Mouse (Mus musculus) stomach, embryonic 14.5 days (tissue): ENCODE measurements around the gene Ccl28. TPM values are rescaled to one million over a fixed set of nuclear protein-coding genes. Genes with fewer than 3 reads are reported as not detected.

ENCODE experiments used
- ATAC-seq: fragments of 200-750 bp; cut with Nextera tagmentation; 2 replicates; pipeline ENCODE4 v1.8.0; 2017; ENCODE audit warnings: low read depth, moderate TSS enrichment; ENCODE audit not compliant: insufficient number of reproducible peaks, insufficient read depth, low FRiP score
- H3K27ac ChIP-seq: fragments of 300-500 bp; sonication (generic); 2 replicates; pipeline ENCODE4 v1.5.1; 2014; ENCODE audit warnings: mild to moderate bottlenecking, low read length, moderate library complexity, mixed read lengths
- H3K27me3 ChIP-seq: fragments of 300-500 bp; sonication (generic); 2 replicates; pipeline ENCODE4 v1.6.1; 2014; ENCODE audit warnings: low read length, control low read depth, mixed read lengths; ENCODE audit not compliant: control insufficient read depth, insufficient read depth
- H3K36me3 ChIP-seq: fragments of 300-500 bp; sonication (generic); 2 replicates; pipeline ENCODE4 v1.6.1; 2014; ENCODE audit warnings: mild to moderate bottlenecking, control low read depth, low read length, moderate library complexity, mixed read lengths; ENCODE audit not compliant: control insufficient read depth, insufficient read depth
- H3K4me1 ChIP-seq: fragments of 300-500 bp; sonication (generic); 2 replicates; pipeline ENCODE4 v1.6.1; 2014; ENCODE audit warnings: low read length, control low read depth, mixed read lengths; ENCODE audit not compliant: control insufficient read depth, insufficient read depth
- H3K4me2 ChIP-seq: fragments of 300-500 bp; sonication (generic); replicated peaks from 2 replicates; pipeline ENCODE4 v1.6.1; 2014; ENCODE audit warnings: low read depth, low read length, control low read depth
- H3K4me3 ChIP-seq: fragments of 300-500 bp; sonication (generic); 2 replicates; pipeline ENCODE4 v1.5.1; 2014; ENCODE audit warnings: low read depth, low read length, control low read depth
- H3K9ac ChIP-seq: fragments of 300-500 bp; sonication (generic); replicated peaks from 2 replicates; pipeline ENCODE4 v1.6.1; 2014; ENCODE audit warnings: low read depth, mild to moderate bottlenecking, control low read depth, low read length, moderate library complexity, mixed read lengths
- H3K9me3 ChIP-seq: fragments of 300-500 bp; sonication (generic); 2 replicates; pipeline ENCODE4 v1.6.1; 2016; ENCODE audit warnings: low read depth, low read length, control low read depth; ENCODE audit not compliant: control insufficient read depth
- WGBS: fragments of 180-500 bp; shearing (Covaris S2); extraction: QIAGEN DNeasy Blood & Tissue Kit; methylation state at CpG from one replicate; pipeline ENCODE4 v1.1.7; 2014; 5-methylcytosine and 5-hydroxymethylcytosine counted together
- polyA plus RNA-seq: library from polyadenylated mRNA; unstranded; fragments of >200 nt; fragmentation: Nextera tagmentation; extraction: Ambion mirVana; gene quantifications from 2 replicates; pipeline ENCODE4 v1.2.1, GENCODE M21; 2014

The Ccl28 gene
- polyA plus RNA-seq, 1 experiment from 2014 or later = 0.09 TPM

DNA sequence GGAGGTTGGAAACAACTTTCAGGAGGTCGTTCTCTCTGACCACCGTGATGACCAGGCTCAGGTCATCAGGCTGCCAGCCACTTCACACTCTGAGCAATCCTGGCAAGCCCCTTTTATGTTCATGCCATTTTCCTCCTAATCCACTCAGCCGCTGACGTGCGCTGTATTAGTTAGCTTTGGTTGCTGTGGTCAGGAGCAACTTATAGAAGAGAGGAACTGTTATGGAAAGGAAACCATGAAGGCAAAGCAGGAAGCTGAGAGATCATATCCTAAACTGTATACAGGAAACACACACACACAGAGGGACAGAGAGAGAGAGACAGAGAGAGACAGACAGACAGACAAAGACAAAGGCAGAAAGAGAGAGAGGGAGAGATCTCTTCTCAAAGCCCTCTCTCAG lies 15.7 kb downstream of the Ccl28 start:
- Histone ChIP-seq H3K4me3 (no peak overlapping the region), H3K27me3 (no peaks in the 10 kb centered on the region), H3K36me3 (no peaks in the 10 kb centered on the region), H3K4me1 (no peaks in the 10 kb centered on the region), H3K4me2 (no peak overlapping the region), H3K9ac (no peak overlapping the region), H3K9me3 (no peaks in the 10 kb centered on the region), H3K27ac (no peak overlapping the region)
- ATAC-seq = no peak
- WGBS = 82% methylated on average over 5 of the region's 5 CpGs

DNA sequence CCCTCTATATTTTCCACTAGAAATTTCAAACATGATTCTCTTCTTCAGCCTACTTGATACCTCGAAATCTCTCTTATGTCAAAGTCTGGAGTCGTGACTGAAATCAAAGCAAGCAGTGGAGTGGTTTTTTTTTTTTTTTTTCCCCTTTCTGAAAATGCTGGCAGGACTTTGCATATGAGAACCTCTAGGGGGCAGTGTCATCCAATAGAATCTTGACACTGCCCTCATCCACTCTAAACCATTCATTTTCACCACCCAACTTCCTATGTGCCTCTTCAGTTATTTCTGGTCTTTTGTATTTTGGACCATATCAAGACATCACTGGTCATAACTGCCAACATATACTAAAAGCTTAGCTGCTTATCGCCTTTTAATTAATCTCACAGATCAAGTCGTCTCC lies 16.9 kb downstream of the Ccl28 start:
- H3K36me3 ChIP-seq = no peaks in the 10 kb centered on the region
- no peaks in the 10 kb centered on the region for H3K27me3 ChIP-seq
- no peaks in the 10 kb centered on the region for H3K4me1 ChIP-seq
- WGBS = 38% methylated on average over 4 of the region's 4 CpGs
- H3K4me2 ChIP-seq = no peak overlapping the region
- H3K9me3 ChIP-seq = no peaks in the 10 kb centered on the region
- no peak overlapping the region for H3K27ac ChIP-seq
- H3K4me3 ChIP-seq = no peak overlapping the region
- no peak for ATAC-seq
- H3K9ac ChIP-seq = no peak overlapping the region

DNA sequence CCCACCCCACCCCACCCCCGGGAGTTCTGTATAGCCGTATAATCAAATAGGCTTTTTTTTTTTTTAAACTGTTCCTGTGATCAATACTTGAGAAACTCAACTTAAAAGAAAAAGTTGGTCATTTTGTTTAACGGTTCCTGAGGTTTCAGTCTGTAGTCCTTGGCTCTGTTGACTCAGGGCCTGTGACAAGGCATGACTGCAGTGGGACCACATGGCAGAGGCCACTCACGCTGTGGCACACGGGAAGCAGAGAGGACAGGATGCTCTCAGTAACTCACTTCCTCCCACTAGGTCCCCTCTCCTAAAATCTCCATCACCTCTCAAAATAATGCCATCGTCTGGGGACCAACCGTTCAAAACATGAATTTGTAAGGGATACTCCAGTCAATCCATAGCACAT lies 17.5 kb downstream of the Ccl28 start:
- no peaks in the 10 kb centered on the region for H3K4me1 ChIP-seq
- H3K9ac ChIP-seq = no peak overlapping the region
- no peaks in the 10 kb centered on the region for H3K27me3 ChIP-seq
- H3K9me3 ChIP-seq = no peaks in the 10 kb centered on the region
- no peak overlapping the region for H3K4me2 ChIP-seq
- no peak overlapping the region for H3K4me3 ChIP-seq
- H3K27ac ChIP-seq = no peak overlapping the region
- 77% methylated on average over 7 of the region's 7 CpGs for WGBS
- H3K36me3 ChIP-seq = no peaks in the 10 kb centered on the region
- no peak for ATAC-seq

DNA sequence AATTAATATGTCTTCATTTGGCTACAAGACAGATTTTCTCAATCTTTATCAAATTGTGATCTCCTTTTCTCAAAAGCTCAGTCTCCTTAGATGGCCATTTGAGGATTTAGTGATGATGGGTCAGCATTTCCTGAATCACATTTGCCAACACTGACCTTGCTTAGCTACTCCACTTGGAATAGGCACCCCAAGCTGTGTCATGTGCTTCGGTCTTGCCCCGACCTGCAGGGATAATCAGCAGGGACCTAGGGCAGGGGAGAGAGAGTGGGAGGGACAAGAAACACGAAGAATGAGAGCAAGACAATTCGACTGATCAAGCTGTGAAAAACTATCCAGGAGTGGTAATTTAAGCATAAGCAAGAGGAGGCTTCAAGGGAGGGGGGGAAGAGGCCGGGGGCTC lies 21.1 kb downstream of the Ccl28 start:
- WGBS = 55% methylated on average over 5 of the region's 5 CpGs
- ATAC-seq = no peak
- no peak overlapping the region for H3K9ac ChIP-seq

DNA sequence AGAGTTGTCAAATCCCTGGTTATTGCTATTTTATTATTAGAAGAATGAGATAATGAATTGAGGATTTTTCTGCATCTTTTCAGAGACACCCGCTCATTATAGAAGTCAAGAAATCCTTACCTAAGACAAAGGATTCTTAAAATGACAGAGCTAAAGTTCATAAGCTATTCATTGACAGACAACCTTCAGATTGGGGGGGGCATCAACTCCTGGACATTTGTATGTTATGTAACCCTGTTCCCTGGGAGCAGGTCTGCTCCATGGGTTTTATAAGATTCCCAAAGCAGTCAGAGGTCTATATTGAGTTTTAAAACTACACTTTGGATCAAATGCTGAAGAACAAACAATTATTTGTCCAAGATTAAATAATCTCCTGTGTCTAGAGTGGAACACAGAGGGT lies 22.9 kb downstream of the Ccl28 start:
- no peak overlapping the region for H3K9ac ChIP-seq
- no peaks in the 10 kb centered on the region for H3K36me3 ChIP-seq
- H3K4me2 ChIP-seq = no peak overlapping the region
- H3K4me1 ChIP-seq = no peaks in the 10 kb centered on the region
- no peaks in the 10 kb centered on the region for H3K9me3 ChIP-seq
- H3K27ac ChIP-seq = no peak overlapping the region
- no peak for ATAC-seq
- 96% methylated on average over 1 of the region's 1 CpGs for WGBS
- H3K27me3 ChIP-seq = no peaks in the 10 kb centered on the region
- H3K4me3 ChIP-seq = no peak overlapping the region

More for the DNA sequence above, 21.1 kb downstream of the Ccl28 start:
- H3K4me3 ChIP-seq = no peak overlapping the region
- no peaks in the 10 kb centered on the region for H3K36me3 ChIP-seq
- no peak overlapping the region for H3K4me2 ChIP-seq
- no peaks in the 10 kb centered on the region for H3K9me3 ChIP-seq
- H3K27ac ChIP-seq = no peak overlapping the region
- H3K4me1 ChIP-seq = no peaks in the 10 kb centered on the region
- H3K27me3 ChIP-seq = no peaks in the 10 kb centered on the region

DNA sequence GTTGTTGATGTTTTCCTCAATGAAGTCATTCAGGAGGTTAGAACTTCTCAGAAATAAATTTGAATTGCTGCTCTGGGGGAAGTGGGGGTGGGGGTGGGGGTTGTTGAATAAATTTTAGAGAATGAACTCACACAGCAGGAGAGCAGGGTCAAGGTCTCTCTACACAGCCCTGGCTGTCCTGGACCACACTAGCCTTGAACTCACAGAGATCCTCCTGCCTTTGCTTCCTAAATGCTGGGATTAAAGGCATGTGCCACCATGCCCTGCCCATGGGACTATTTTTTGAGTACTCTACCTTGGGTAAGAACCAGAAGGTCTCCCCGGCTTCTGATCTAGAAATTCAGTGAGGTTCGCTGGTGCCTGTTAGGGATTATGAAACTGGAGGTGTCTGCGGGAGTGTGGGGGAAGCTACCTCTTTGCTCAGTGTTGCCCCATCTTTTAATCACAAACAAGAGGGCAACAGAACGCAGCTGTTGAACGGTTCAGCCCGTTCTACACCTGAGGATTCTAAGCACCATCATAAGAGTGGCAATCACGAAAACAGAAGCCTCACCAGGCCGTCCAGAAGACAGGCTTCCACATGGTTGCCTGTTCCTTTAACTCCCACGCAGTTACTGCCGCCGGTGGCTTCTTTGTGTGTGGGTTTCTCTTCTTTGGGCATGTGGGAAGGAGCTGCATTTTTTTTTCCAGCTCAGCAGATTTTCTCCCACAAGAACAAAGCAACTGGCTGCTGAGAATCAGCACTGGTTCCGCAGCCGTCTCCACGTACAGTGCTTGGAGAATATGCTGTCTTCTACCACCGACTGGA lies 25.5 kb downstream of the Ccl28 start:
- no peaks in the 10 kb centered on the region for H3K27me3 ChIP-seq
- H3K9me3 ChIP-seq = no peaks in the 10 kb centered on the region

DNA sequence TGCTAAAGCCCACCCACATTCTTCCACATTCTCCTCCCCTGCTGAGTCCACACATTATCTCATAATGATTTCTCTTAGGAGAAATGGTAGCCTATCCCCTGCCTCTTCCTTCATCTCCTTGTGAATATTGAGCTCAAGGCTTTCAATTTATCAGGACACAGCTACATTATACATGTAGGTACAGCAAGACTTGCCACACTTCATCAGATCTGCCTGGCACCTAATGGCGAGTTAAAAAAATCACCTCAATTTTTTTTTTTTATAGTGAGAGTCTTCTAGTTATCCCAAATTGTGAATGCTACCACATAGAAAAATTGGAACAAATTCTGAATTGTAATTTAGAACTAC lies 26.1 kb downstream of the Ccl28 start:
- H3K27ac ChIP-seq = no peak overlapping the region
- no peaks in the 10 kb centered on the region for H3K4me1 ChIP-seq
- no peaks in the 10 kb centered on the region for H3K9me3 ChIP-seq
- H3K36me3 ChIP-seq = no peaks in the 10 kb centered on the region
- ATAC-seq = no peak
- H3K27me3 ChIP-seq = no peaks in the 10 kb centered on the region
- H3K4me3 ChIP-seq = no peak overlapping the region
- 89% methylated on average over 1 of the region's 1 CpGs for WGBS
- H3K4me2 ChIP-seq = no peak overlapping the region
- no peak overlapping the region for H3K9ac ChIP-seq

More for the DNA sequence above, 25.5 kb downstream of the Ccl28 start:
- no peak for ATAC-seq
- no peaks in the 10 kb centered on the region for H3K36me3 ChIP-seq
- H3K9ac ChIP-seq = no peak overlapping the region
- 54% methylated on average over 15 of the region's 15 CpGs for WGBS
- H3K4me2 ChIP-seq = no peak overlapping the region
- no peak overlapping the region for H3K27ac ChIP-seq
- H3K4me1 ChIP-seq = no peaks in the 10 kb centered on the region
- no peak overlapping the region for H3K4me3 ChIP-seq

DNA sequence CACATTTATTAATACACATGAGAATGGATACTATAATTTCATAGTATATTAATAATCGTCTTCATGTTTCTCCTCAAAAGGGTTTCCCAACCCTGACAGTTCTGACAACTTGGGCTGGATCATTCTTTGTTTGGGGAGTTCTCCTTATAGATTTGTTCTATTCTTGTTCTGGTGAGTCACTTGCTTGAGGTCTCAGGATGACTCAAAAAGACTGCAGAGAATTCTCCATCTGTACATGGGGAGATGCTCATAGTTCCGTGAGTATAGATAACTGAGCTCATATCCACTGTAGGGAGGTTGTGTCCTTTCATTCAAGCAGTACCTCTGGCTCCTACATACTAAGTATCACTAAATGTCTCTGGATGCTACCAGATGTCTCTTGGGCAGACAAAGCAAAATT lies 31.1 kb downstream of the Ccl28 start:
- Histone ChIP-seq H3K9me3 (no peaks in the 10 kb centered on the region; the same call in 1 of the 2 replicates), H3K4me3 (no peak overlapping the region), H3K9ac (no peak overlapping the region), H3K27me3 (no peaks in the 10 kb centered on the region), H3K4me2 (no peak overlapping the region), H3K36me3 (no peaks in the 10 kb centered on the region), H3K27ac (no peak overlapping the region), H3K4me1 (no peaks in the 10 kb centered on the region)
- ATAC-seq = no peak
- 88% methylated on average over 2 of the region's 2 CpGs for WGBS

DNA sequence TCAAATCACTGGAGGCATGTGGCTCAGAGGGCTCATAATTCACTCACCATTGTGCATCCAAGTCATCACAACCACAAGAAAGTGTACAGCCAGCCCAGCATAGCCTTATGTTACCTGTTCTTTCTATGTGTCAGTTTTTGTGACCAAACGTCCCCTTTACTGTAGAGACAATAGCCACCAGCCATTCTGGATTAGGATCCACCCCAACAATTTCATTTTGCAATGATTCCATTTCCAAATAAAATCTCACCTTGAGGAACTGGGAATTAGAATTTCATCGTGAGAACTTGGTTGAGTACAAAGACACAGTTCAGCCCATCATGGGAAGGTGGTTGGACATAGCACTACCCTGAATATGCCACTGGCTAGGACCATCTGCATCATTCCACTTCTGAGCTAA lies 32.6 kb downstream of the Ccl28 start:
- no peak overlapping the region for H3K9ac ChIP-seq
- H3K4me3 ChIP-seq = no peak overlapping the region
- no peak for ATAC-seq
- no peaks in the 10 kb centered on the region; the same call in 1 of the 2 replicates for H3K9me3 ChIP-seq
- H3K36me3 ChIP-seq = no peaks in the 10 kb centered on the region
- no peaks in the 10 kb centered on the region for H3K4me1 ChIP-seq
- WGBS = 76% methylated on average over 2 of the region's 2 CpGs
- no peaks in the 10 kb centered on the region for H3K27me3 ChIP-seq
- H3K27ac ChIP-seq = no peak overlapping the region
- H3K4me2 ChIP-seq = no peak overlapping the region
